Mouse (Mus musculus) stomach, embryonic 15.5 days (tissue): ENCODE measurements around the gene Baiap3. TPM values are rescaled to one million over a fixed set of nuclear protein-coding genes. Genes with fewer than 3 reads are reported as not detected.

ENCODE experiments used
- ATAC-seq: fragments of 200-750 bp; cut with Nextera tagmentation; 2 replicates; pipeline ENCODE4 v1.8.0; 2017; ENCODE audit warnings: low read depth, moderate number of reproducible peaks, moderate TSS enrichment; ENCODE audit not compliant: insufficient read depth, low FRiP score
- H3K27ac ChIP-seq: fragments of 300-500 bp; sonication (generic); 2 replicates; pipeline ENCODE4 v1.5.1; 2015; ENCODE audit warnings: mild to moderate bottlenecking, inconsistent platforms
- H3K27me3 ChIP-seq: fragments of 300-500 bp; sonication (generic); replicated peaks from 2 replicates; pipeline ENCODE4 v1.6.1; 2015; ENCODE audit warnings: inconsistent platforms
- H3K36me3 ChIP-seq: fragments of 300-500 bp; sonication (generic); 2 replicates; pipeline ENCODE4 v1.6.1; 2015; ENCODE audit warnings: inconsistent platforms
- H3K4me1 ChIP-seq: fragments of 300-500 bp; sonication (generic); 2 replicates; pipeline ENCODE4 v1.6.1; 2015; ENCODE audit warnings: inconsistent platforms
- H3K4me2 ChIP-seq: fragments of 300-500 bp; sonication (generic); 2 replicates; pipeline ENCODE4 v1.6.1; 2015; ENCODE audit warnings: mild to moderate bottlenecking, inconsistent platforms
- H3K4me3 ChIP-seq: fragments of 300-500 bp; sonication (generic); replicated peaks from 2 replicates; pipeline ENCODE4 v1.5.1; 2015; ENCODE audit warnings: inconsistent platforms
- H3K9ac ChIP-seq: fragments of 300-500 bp; sonication (generic); 2 replicates; pipeline ENCODE4 v1.6.1; 2015; ENCODE audit warnings: inconsistent platforms
- H3K9me3 ChIP-seq: fragments of 300-500 bp; sonication (generic); 2 replicates; pipeline ENCODE4 v1.6.1; 2016; ENCODE audit warnings: inconsistent platforms
- WGBS: fragments of 180-500 bp; shearing (Covaris S2); methylation state at CpG from one replicate; pipeline ENCODE4 v1.1.7; 2015; 5-methylcytosine and 5-hydroxymethylcytosine counted together
- microRNA-seq: library from miRNA; unstranded; fragments of <30 nt; microRNA quantifications from one replicate; pipeline ENCODE4, GENCODE M21; 2016
- polyA plus RNA-seq: library from polyadenylated mRNA; unstranded; fragments of >200 nt; fragmentation: Nextera tagmentation; extraction: Ambion mirVana; gene quantifications from 2 replicates; pipeline ENCODE4 v1.2.1, GENCODE M21; 2015

Baiap3 gene
- polyA plus RNA-seq, 1 experiment from 2014 or later = 3.3 TPM

GRCm38 (mm10) chr17:25221821-25222503 is 34.2 kb downstream of the Baiap3 start:
- H3K27me3 ChIP-seq = no peaks in the 10 kb centered on the region
- peak overlapping the region; percentile 76 for H3K4me2 ChIP-seq
- H3K9ac ChIP-seq = no peak overlapping the region
- peaks cover 14% of the 10 kb centered on the region for H3K4me1 ChIP-seq
- ATAC-seq = peak; percentile 81
- WGBS = 1% methylated on average over 16 of the region's 30 CpGs
- H3K9me3 ChIP-seq = no peaks in the 10 kb centered on the region
- H3K4me3 ChIP-seq = peak overlapping the region; percentile 46
- peaks cover 16% of the 10 kb centered on the region for H3K36me3 ChIP-seq
- no peak overlapping the region for H3K27ac ChIP-seq

- Histone ChIP-seq H3K27ac (no peak overlapping the region), H3K9ac (no peak overlapping the region), H3K4me1 (peaks cover 14% of the 10 kb centered on the region), H3K27me3 (no peaks in the 10 kb centered on the region), H3K36me3 (peaks cover 16% of the 10 kb centered on the region), H3K9me3 (no peaks in the 10 kb centered on the region), H3K4me2 (no peak overlapping the region), H3K4me3 (no peak overlapping the region)
- ATAC-seq = no peak
- 85% methylated on average over 1 of the region's 1 CpGs for WGBS
Measured at GRCm38 (mm10) chr17:25220746-25221145, 35.4 kb downstream of the Baiap3 start.

- Histone ChIP-seq H3K4me3 (no peak overlapping the region), H3K36me3 (peaks cover 23% of the 10 kb centered on the region), H3K4me1 (peaks cover 14% of the 10 kb centered on the region), H3K4me2 (no peak overlapping the region), H3K9me3 (no peaks in the 10 kb centered on the region), H3K9ac (no peak overlapping the region), H3K27me3 (no peaks in the 10 kb centered on the region), H3K27ac (no peak overlapping the region)
- ATAC-seq = no peak
- WGBS = 89% methylated on average over 15 of the region's 15 CpGs
Measured at GRCm38 (mm10) chr17:25219492-25220295, 36.5 kb downstream of the Baiap3 start.

GRCm38 (mm10) chr17:25218967-25219366 is 37.2 kb downstream of the Baiap3 start:
- Histone ChIP-seq H3K27me3 (no peaks in the 10 kb centered on the region), H3K36me3 (peaks cover 25% of the 10 kb centered on the region), H3K4me2 (no peak overlapping the region), H3K4me1 (peaks cover 14% of the 10 kb centered on the region), H3K9ac (no peak overlapping the region), H3K27ac (no peak overlapping the region), H3K4me3 (no peak overlapping the region), H3K9me3 (no peaks in the 10 kb centered on the region)
- no peak for ATAC-seq
- WGBS = 88% methylated on average over 9 of the region's 9 CpGs

- no peak overlapping the region for H3K4me3 ChIP-seq
- WGBS = 84% methylated on average over 3 of the region's 3 CpGs
- H3K9ac ChIP-seq = no peak overlapping the region
- no peak for ATAC-seq
- H3K4me1 ChIP-seq = no peaks in the 10 kb centered on the region
- no peaks in the 10 kb centered on the region for H3K27me3 ChIP-seq
- peaks cover 41% of the 10 kb centered on the region for H3K36me3 ChIP-seq
- H3K4me2 ChIP-seq = no peak overlapping the region
- no peak overlapping the region for H3K27ac ChIP-seq
- H3K9me3 ChIP-seq = no peaks in the 10 kb centered on the region
Measured at GRCm38 (mm10) chr17:25215431-25215830, 40.7 kb downstream of the Baiap3 start.

- no peak overlapping the region for H3K4me2 ChIP-seq
- H3K9me3 ChIP-seq = no peaks in the 10 kb centered on the region
- H3K27ac ChIP-seq = no peak overlapping the region
- H3K36me3 ChIP-seq = peaks cover 42% of the 10 kb centered on the region
- H3K27me3 ChIP-seq = no peaks in the 10 kb centered on the region
- no peaks in the 10 kb centered on the region for H3K4me1 ChIP-seq
- ATAC-seq = no peak
- H3K4me3 ChIP-seq = no peak overlapping the region
- no peak overlapping the region for H3K9ac ChIP-seq
- 80% methylated on average over 4 of the region's 4 CpGs for WGBS
Measured at GRCm38 (mm10) chr17:25211705-25212104, 44.5 kb downstream of the Baiap3 start.

- peaks cover 44% of the 10 kb centered on the region for H3K36me3 ChIP-seq
- H3K4me1 ChIP-seq = no peaks in the 10 kb centered on the region
- H3K27me3 ChIP-seq = no peaks in the 10 kb centered on the region
- H3K4me3 ChIP-seq = no peak overlapping the region
- no peak overlapping the region for H3K27ac ChIP-seq
- H3K4me2 ChIP-seq = no peak overlapping the region
- ATAC-seq = no peak
- 83% methylated on average over 15 of the region's 15 CpGs for WGBS
- no peak overlapping the region for H3K9ac ChIP-seq
- no peaks in the 10 kb centered on the region for H3K9me3 ChIP-seq
Measured at GRCm38 (mm10) chr17:25210680-25211466, 45.3 kb downstream of the Baiap3 start.

GRCm38 (mm10) chr17:25210006-25210405 is 46.2 kb downstream of the Baiap3 start:
- no peak overlapping the region for H3K9ac ChIP-seq
- no peaks in the 10 kb centered on the region for H3K9me3 ChIP-seq
- ATAC-seq = no peak
- no peak overlapping the region for H3K4me3 ChIP-seq
- no peak overlapping the region for H3K27ac ChIP-seq
- 78% methylated on average over 4 of the region's 4 CpGs for WGBS
- no peaks in the 10 kb centered on the region for H3K4me1 ChIP-seq
- peaks cover 43% of the 10 kb centered on the region for H3K36me3 ChIP-seq
- H3K4me2 ChIP-seq = no peak overlapping the region
- no peaks in the 10 kb centered on the region for H3K27me3 ChIP-seq

- no peaks in the 10 kb centered on the region for H3K27me3 ChIP-seq
- H3K4me1 ChIP-seq = no peaks in the 10 kb centered on the region
- no peak overlapping the region for H3K4me2 ChIP-seq
- peaks cover 50% of the 10 kb centered on the region for H3K36me3 ChIP-seq
- H3K9me3 ChIP-seq = no peaks in the 10 kb centered on the region
- no peak overlapping the region for H3K27ac ChIP-seq
- no peak overlapping the region for H3K4me3 ChIP-seq
- no peak for ATAC-seq
- H3K9ac ChIP-seq = no peak overlapping the region
- 86% methylated on average over 4 of the region's 4 CpGs for WGBS
Measured at GRCm38 (mm10) chr17:25202401-25202800, 53.8 kb downstream of the Baiap3 start.

Small RNA genes within 50 kb of the gene (microRNA-seq; reads per million reads assigned to microRNA genes)
- 3.5 reads per million, percentile 14 among the genes with 10 or more reads in this experiment for gene Mir3547

Other genes starting within 250 kb of the Baiap3 start
- 7.1 and 7.6 TPM in 2 replicates for gene Cramp1l, start 240.6 kb downstream of the Baiap3 start, polyA plus RNA-seq
- 18.9 and 21.6 TPM in 2 replicates for gene Ift140, start 240.3 kb downstream of the Baiap3 start, polyA plus RNA-seq
- 23.5 and 23.7 TPM in 2 replicates for gene Tmem204, start 172.8 kb downstream of the Baiap3 start, polyA plus RNA-seq
- 38.6 and 40.2 TPM in 2 replicates for gene Telo2, start 140.4 kb downstream of the Baiap3 start, polyA plus RNA-seq
- gene Ptx4, start 135.6 kb downstream of the Baiap3 start, polyA plus RNA-seq = 0.12 and 0.36 TPM in 2 replicates
- gene Clcn7, start 123.0 kb downstream of the Baiap3 start, polyA plus RNA-seq = 18.1 and 21.1 TPM in 2 replicates
- gene Ccdc154, start 93.9 kb downstream of the Baiap3 start, polyA plus RNA-seq = 0.46 and 0.62 TPM in 2 replicates
- gene Gm38655, start 80.9 kb downstream of the Baiap3 start, polyA plus RNA-seq = 4.3 and 8.4 TPM in 2 replicates
- 34.1 and 35.5 TPM in 2 replicates for gene BC003965, start 71.8 kb downstream of the Baiap3 start, polyA plus RNA-seq
- gene Unkl, start 68.0 kb downstream of the Baiap3 start, polyA plus RNA-seq = 7.2 TPM in 2 replicates
- 41.9 and 44.2 TPM in 2 replicates for gene Gnptg, start 16.2 kb downstream of the Baiap3 start, polyA plus RNA-seq
- 42.8 and 43.1 TPM in 2 replicates for gene Tsr3, start 16.2 kb downstream of the Baiap3 start, polyA plus RNA-seq
- gene Ube2i, start 18.3 kb upstream of the Baiap3 start, polyA plus RNA-seq = 503 and 542 TPM in 2 replicates
- 1.8 TPM in 2 replicates for gene Prss34, start 42.0 kb upstream of the Baiap3 start, polyA plus RNA-seq
- not detected in 2 replicates for gene Prss28, start 52.3 kb upstream of the Baiap3 start, polyA plus RNA-seq
- gene Prss29, start 62.3 kb upstream of the Baiap3 start, polyA plus RNA-seq = not detected in 2 replicates
- 0.24 and 0.64 TPM in 2 replicates for gene Tpsab1, start 89.2 kb upstream of the Baiap3 start, polyA plus RNA-seq
- 10.4 and 14.3 TPM in 2 replicates for gene Tpsb2, start 109.9 kb upstream of the Baiap3 start, polyA plus RNA-seq
- 3.5 and 4.7 TPM in 2 replicates for gene Tpsg1, start 112.9 kb upstream of the Baiap3 start, polyA plus RNA-seq
- 5.1 and 5.6 TPM in 2 replicates for gene Cacna1h, start 177.4 kb upstream of the Baiap3 start, polyA plus RNA-seq
- gene Tekt4, start 198.3 kb upstream of the Baiap3 start, polyA plus RNA-seq = 0.12 and 0.31 TPM in 2 replicates
- gene Sstr5, start 240.9 kb upstream of the Baiap3 start, polyA plus RNA-seq = 0.32 and 0.37 TPM in 2 replicates